Mouse (Mus musculus): ENCODE data around the gene Nxn. TPM values are rescaled to one million over a fixed set of nuclear protein-coding genes. Genes with fewer than 3 reads are reported as not detected.

Gene Nxn
- polyA plus RNA-seq, 1 experiment from 2014 or later, result 45.2 TPM

DNA sequence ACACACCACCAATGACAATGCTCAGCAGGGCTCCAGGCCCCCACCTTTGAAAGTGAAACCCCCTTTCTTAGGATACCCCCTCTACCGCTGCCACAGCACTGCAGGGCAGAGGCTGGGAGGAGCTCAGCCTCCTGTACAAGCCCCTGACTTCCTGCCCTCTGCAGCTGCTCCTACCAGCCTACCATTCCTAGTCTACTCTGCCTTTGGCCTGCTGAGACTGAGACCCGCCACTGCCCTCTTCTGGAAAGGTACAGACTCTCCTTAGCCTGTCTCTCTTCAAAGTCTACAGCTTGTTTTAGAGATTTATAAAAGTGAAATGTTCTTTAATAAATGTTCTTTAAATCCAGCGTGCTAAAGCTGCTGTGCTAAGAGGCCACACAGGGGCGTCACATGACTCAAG is 30.1 kb upstream of the Nxn start:
- Histone ChIP-seq H3K4me2 (replicated peaks; ENCODE audit: low read depth, low read length) (no peak overlapping the region), H3K4me3 (ENCODE audit: low read depth, low read length) (no peak overlapping the region), H3K27ac (ENCODE audit: low read depth, low read length) (no peak overlapping the region), H3K27me3 (ENCODE audit: control insufficient read depth, insufficient read depth, low read length) (no peaks in the 10 kb centered on the region), H3K4me1 (replicated peaks; ENCODE audit: control insufficient read depth, insufficient read depth, low read length) (no peaks in the 10 kb centered on the region), H3K36me3 (ENCODE audit: control insufficient read depth, insufficient read depth, low read length) (no peaks in the 10 kb centered on the region), H3K9me3 (ENCODE audit: control insufficient read depth, low read length) (no peaks in the 10 kb centered on the region), H3K9ac (ENCODE audit: low read depth, low read length) (no peak overlapping the region)
- ATAC-seq (ENCODE audit: low FRiP score) (no peak), DNase-seq (ENCODE audit: low spot score) (no peak)
- 59% methylated on average over 4 of the region's 4 CpGs for WGBS

DNA sequence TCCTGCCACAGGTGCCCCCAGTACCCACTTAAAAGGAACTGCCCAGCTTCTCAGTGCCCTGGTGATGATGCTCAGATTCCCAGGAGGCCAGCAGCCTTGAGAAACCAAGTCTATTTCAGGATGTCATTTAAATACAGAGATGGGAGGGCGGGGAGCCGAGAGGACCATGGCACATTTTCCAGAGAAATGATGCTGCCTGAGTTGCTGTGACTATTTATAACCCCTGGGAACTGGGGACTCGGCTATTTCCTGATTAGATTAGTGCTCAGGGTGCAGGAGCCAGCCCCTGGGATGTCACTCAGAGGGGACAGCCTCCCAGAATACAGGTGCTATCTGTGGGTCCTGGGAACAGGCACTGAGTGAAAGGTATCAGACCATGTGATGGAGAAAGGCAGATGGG is 28.8 kb upstream of the Nxn start:
- WGBS, result 70% methylated on average over 3 of the region's 3 CpGs
- no peaks in the 10 kb centered on the region for H3K27me3 ChIP-seq (ENCODE audit: control insufficient read depth, insufficient read depth, low read length)
- no peak overlapping the region for H3K4me2 ChIP-seq (replicated peaks; ENCODE audit: low read depth, low read length)
- no peak overlapping the region for H3K4me3 ChIP-seq (ENCODE audit: low read depth, low read length)
- DNase-seq (ENCODE audit: low spot score) (no peak), ATAC-seq (ENCODE audit: low FRiP score) (no peak)
- H3K36me3 ChIP-seq (ENCODE audit: control insufficient read depth, insufficient read depth, low read length), result no peaks in the 10 kb centered on the region
- H3K9ac ChIP-seq (ENCODE audit: low read depth, low read length), result no peak overlapping the region
- no peak overlapping the region for H3K27ac ChIP-seq (ENCODE audit: low read depth, low read length)
- no peaks in the 10 kb centered on the region for H3K9me3 ChIP-seq (ENCODE audit: control insufficient read depth, low read length)
- H3K4me1 ChIP-seq (replicated peaks; ENCODE audit: control insufficient read depth, insufficient read depth, low read length), result no peaks in the 10 kb centered on the region

- 87% methylated on average over 6 of the region's 6 CpGs for WGBS
- no peaks in the 10 kb centered on the region; the same call in 1 of the 2 replicates for H3K36me3 ChIP-seq (ENCODE audit: control insufficient read depth, insufficient read depth, low read length)
- H3K9me3 ChIP-seq (ENCODE audit: control insufficient read depth, low read length), result no peaks in the 10 kb centered on the region
- H3K4me3 ChIP-seq (ENCODE audit: low read depth, low read length), result no peak overlapping the region
- H3K4me1 ChIP-seq (replicated peaks; ENCODE audit: control insufficient read depth, insufficient read depth, low read length), result no peaks in the 10 kb centered on the region
- H3K27me3 ChIP-seq (ENCODE audit: control insufficient read depth, insufficient read depth, low read length), result no peaks in the 10 kb centered on the region
- no peak overlapping the region for H3K9ac ChIP-seq (ENCODE audit: low read depth, low read length)
- H3K27ac ChIP-seq (ENCODE audit: low read depth, low read length), result no peak overlapping the region
- H3K4me2 ChIP-seq (replicated peaks; ENCODE audit: low read depth, low read length), result no peak overlapping the region
- DNase-seq (ENCODE audit: low spot score) (no peak), ATAC-seq (ENCODE audit: low FRiP score) (no peak)
These were observed 26.8 kb upstream of the Nxn start for GRCm38 (mm10) chr11:76425749-76426148.

DNA sequence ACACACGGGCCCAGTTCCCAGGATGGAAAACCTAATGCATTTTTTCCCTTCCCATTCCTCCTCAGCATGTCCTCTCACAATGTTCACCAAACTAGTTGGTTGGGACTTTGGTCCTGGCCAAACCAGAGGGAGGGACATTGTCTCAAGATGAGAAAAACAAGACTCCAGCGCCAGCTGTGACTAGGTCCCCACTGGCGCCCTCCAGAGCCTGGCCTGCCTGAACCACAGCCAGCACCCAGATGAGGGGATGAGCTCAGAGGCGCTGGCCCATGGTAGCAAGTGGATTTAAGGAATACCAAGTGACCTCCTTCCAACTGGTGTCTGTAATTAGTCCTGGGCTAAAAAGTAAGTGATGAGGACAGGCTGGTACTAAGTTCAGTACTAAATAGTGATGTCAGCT is 22.0 kb upstream of the Nxn start:
- 75% methylated on average over 4 of the region's 4 CpGs for WGBS
- Histone ChIP-seq H3K36me3 (ENCODE audit: control insufficient read depth, insufficient read depth, low read length) (peaks cover 5% of the 10 kb centered on the region), H3K4me1 (replicated peaks; ENCODE audit: control insufficient read depth, insufficient read depth, low read length) (no peaks in the 10 kb centered on the region), H3K27ac (ENCODE audit: low read depth, low read length) (no peak overlapping the region), H3K4me2 (replicated peaks; ENCODE audit: low read depth, low read length) (no peak overlapping the region), H3K4me3 (ENCODE audit: low read depth, low read length) (no peak overlapping the region), H3K9me3 (ENCODE audit: control insufficient read depth, low read length) (no peaks in the 10 kb centered on the region), H3K27me3 (ENCODE audit: control insufficient read depth, insufficient read depth, low read length) (no peaks in the 10 kb centered on the region), H3K9ac (ENCODE audit: low read depth, low read length) (no peak overlapping the region)
- DNase-seq (ENCODE audit: low spot score) (no peak), ATAC-seq (ENCODE audit: low FRiP score) (no peak)

DNA sequence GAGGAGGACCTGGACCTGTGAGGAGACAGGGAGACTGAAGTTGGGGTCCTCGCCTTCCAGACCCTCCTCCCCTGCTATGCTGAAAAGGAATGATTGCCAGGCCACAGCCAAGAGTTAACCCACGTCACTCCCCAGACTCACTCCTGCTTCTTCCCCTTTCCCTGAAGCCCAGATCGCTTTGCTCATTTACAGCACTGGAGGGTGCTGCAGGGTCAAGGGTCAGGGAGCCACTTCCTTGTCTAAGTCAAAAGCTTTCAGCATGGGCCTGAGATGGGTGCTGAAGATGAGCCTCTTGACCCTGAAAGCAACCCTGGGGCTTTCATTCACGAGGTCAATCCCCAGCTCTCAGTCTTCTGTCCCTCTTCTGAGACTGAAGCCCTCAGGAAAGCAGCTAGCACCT is 20.2 kb upstream of the Nxn start:
- Histone ChIP-seq H3K4me3 (ENCODE audit: low read depth, low read length) (no peak overlapping the region), H3K27me3 (ENCODE audit: control insufficient read depth, insufficient read depth, low read length) (no peaks in the 10 kb centered on the region), H3K9me3 (ENCODE audit: control insufficient read depth, low read length) (no peaks in the 10 kb centered on the region), H3K9ac (ENCODE audit: low read depth, low read length) (no peak overlapping the region), H3K27ac (ENCODE audit: low read depth, low read length) (no peak overlapping the region), H3K4me2 (replicated peaks; ENCODE audit: low read depth, low read length) (no peak overlapping the region), H3K36me3 (ENCODE audit: control insufficient read depth, insufficient read depth, low read length) (peaks cover 7% of the 10 kb centered on the region), H3K4me1 (replicated peaks; ENCODE audit: control insufficient read depth, insufficient read depth, low read length) (no peaks in the 10 kb centered on the region)
- no peak for DNase-seq (ENCODE audit: low spot score)
- ATAC-seq (ENCODE audit: low FRiP score), result no peak
- 61% methylated on average over 4 of the region's 4 CpGs for WGBS

GRCm38 (mm10) chr11:76418423-76418822 is 19.5 kb upstream of the Nxn start:
- Histone ChIP-seq H3K4me2 (replicated peaks; ENCODE audit: low read depth, low read length) (no peak overlapping the region), H3K27ac (ENCODE audit: low read depth, low read length) (no peak overlapping the region), H3K4me3 (ENCODE audit: low read depth, low read length) (no peak overlapping the region), H3K27me3 (ENCODE audit: control insufficient read depth, insufficient read depth, low read length) (no peaks in the 10 kb centered on the region), H3K36me3 (ENCODE audit: control insufficient read depth, insufficient read depth, low read length) (peaks cover 10% of the 10 kb centered on the region), H3K4me1 (replicated peaks; ENCODE audit: control insufficient read depth, insufficient read depth, low read length) (no peaks in the 10 kb centered on the region), H3K9ac (ENCODE audit: low read depth, low read length) (no peak overlapping the region), H3K9me3 (ENCODE audit: control insufficient read depth, low read length) (no peaks in the 10 kb centered on the region)
- no peak for ATAC-seq (ENCODE audit: low FRiP score)
- 86% methylated on average over 8 of the region's 8 CpGs for WGBS
- DNase-seq (ENCODE audit: low spot score), result no peak

DNA sequence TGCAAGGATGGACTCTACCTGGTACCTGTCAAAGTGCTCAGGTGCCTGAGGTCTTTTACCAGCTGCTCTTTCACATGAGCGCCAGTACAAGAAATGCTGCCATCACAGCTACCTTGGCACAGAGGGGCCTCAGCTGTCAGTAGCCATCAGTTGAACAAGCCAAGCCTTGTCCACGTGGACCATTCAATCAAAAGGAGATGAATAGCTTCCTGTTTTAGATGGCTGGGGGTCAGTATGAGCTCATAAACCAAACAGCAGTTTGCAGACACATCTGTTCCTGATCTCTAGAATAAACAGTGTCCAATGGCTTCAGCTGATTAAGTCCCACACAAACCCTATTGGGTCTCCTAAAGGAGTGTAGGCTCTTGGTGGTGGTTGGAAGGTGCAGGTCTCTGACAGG is 17.0 kb upstream of the Nxn start:
- no peak for ATAC-seq (ENCODE audit: low FRiP score)
- Histone ChIP-seq H3K9ac (ENCODE audit: low read depth, low read length) (no peak overlapping the region), H3K4me1 (replicated peaks; ENCODE audit: control insufficient read depth, insufficient read depth, low read length) (no peaks in the 10 kb centered on the region), H3K36me3 (ENCODE audit: control insufficient read depth, insufficient read depth, low read length) (peaks cover 10% of the 10 kb centered on the region; the same call in 1 of the 2 replicates), H3K4me2 (replicated peaks; ENCODE audit: low read depth, low read length) (no peak overlapping the region), H3K9me3 (ENCODE audit: control insufficient read depth, low read length) (no peaks in the 10 kb centered on the region), H3K4me3 (ENCODE audit: low read depth, low read length) (no peak overlapping the region), H3K27ac (ENCODE audit: low read depth, low read length) (no peak overlapping the region), H3K27me3 (ENCODE audit: control insufficient read depth, insufficient read depth, low read length) (no peaks in the 10 kb centered on the region)
- WGBS, result 57% methylated on average over 2 of the region's 2 CpGs
- peak; percentile 15 for DNase-seq (ENCODE audit: low spot score)

GRCm38 (mm10) chr11:76415001-76415400 is 16.1 kb upstream of the Nxn start:
- Histone ChIP-seq H3K27ac (ENCODE audit: low read depth, low read length) (no peak overlapping the region), H3K4me2 (replicated peaks; ENCODE audit: low read depth, low read length) (no peak overlapping the region), H3K36me3 (ENCODE audit: control insufficient read depth, insufficient read depth, low read length) (peaks cover 10% of the 10 kb centered on the region; the same call in 1 of the 2 replicates), H3K9ac (ENCODE audit: low read depth, low read length) (no peak overlapping the region), H3K9me3 (ENCODE audit: control insufficient read depth, low read length) (no peaks in the 10 kb centered on the region), H3K4me1 (replicated peaks; ENCODE audit: control insufficient read depth, insufficient read depth, low read length) (no peaks in the 10 kb centered on the region), H3K27me3 (ENCODE audit: control insufficient read depth, insufficient read depth, low read length) (no peaks in the 10 kb centered on the region), H3K4me3 (ENCODE audit: low read depth, low read length) (no peak overlapping the region)
- ATAC-seq (ENCODE audit: low FRiP score) (no peak), DNase-seq (ENCODE audit: low spot score) (no peak)
- WGBS, result 96% methylated on average over 4 of the region's 4 CpGs

GRCm38 (mm10) chr11:76413202-76413601 is 14.3 kb upstream of the Nxn start:
- ATAC-seq (ENCODE audit: low FRiP score) (no peak), DNase-seq (ENCODE audit: low spot score) (no peak)
- H3K9ac ChIP-seq (ENCODE audit: low read depth, low read length), result no peak overlapping the region
- no peaks in the 10 kb centered on the region; the same call in 1 of the 2 replicates for H3K4me1 ChIP-seq (replicated peaks; ENCODE audit: control insufficient read depth, insufficient read depth, low read length)
- no peaks in the 10 kb centered on the region for H3K9me3 ChIP-seq (ENCODE audit: control insufficient read depth, low read length)
- 0 out of 2 replicates have a peak, but pooled peaks cover 5% of the 10 kb centered on the region for H3K36me3 ChIP-seq (ENCODE audit: control insufficient read depth, insufficient read depth, low read length)
- no peak overlapping the region for H3K4me2 ChIP-seq (replicated peaks; ENCODE audit: low read depth, low read length)
- no peaks in the 10 kb centered on the region for H3K27me3 ChIP-seq (ENCODE audit: control insufficient read depth, insufficient read depth, low read length)
- H3K4me3 ChIP-seq (ENCODE audit: low read depth, low read length), result no peak overlapping the region
- no peak overlapping the region for H3K27ac ChIP-seq (ENCODE audit: low read depth, low read length)
- WGBS, result 86% methylated on average over 4 of the region's 4 CpGs

Measured in hindbrain, embryonic 11.5 days (tissue).